Mouse (Mus musculus) G1E (cell line): ENCODE data around the gene Wdr26. TPM values are rescaled to one million over a fixed set of nuclear protein-coding genes. Genes with fewer than 3 reads are reported as not detected.

Experiments used
- ATAC-seq: 2 replicates; pipeline ENCODE4 v1.8.0; 2016; ENCODE audit warnings: mild to moderate bottlenecking; ENCODE audit not compliant: insufficient number of reproducible peaks, poor library complexity, low FRiP score, severe bottlenecking; ENCODE audit errors: extremely low read depth
- DNase-seq: peaks from one replicate; pipeline ENCODE4 v3.0.0; 2012; ENCODE audit warnings: low spot score
- H3K27me3 ChIP-seq: 2 replicates; pipeline ENCODE4 v1.6.1; 2012; ENCODE audit warnings: mild to moderate bottlenecking, low read length, inconsistent platforms; ENCODE audit not compliant: insufficient read depth
- H3K36me3 ChIP-seq: replicated peaks from 2 replicates; pipeline ENCODE3; 2012; ENCODE audit warnings: mild to moderate bottlenecking, inconsistent platforms
- H3K4me1 ChIP-seq: 2 replicates; pipeline ENCODE4 v1.6.1; 2012; ENCODE audit warnings: low read depth, low read length, inconsistent platforms, mixed read lengths; ENCODE audit not compliant: insufficient read depth
- H3K4me3 ChIP-seq: 2 replicates; pipeline ENCODE4 v1.5.1; 2012; ENCODE audit warnings: low read depth, mild to moderate bottlenecking, inconsistent platforms, low read length, moderate library complexity, mixed read lengths
- H3K9me3 ChIP-seq: replicated peaks from 2 replicates; pipeline ENCODE4 v1.6.1; 2012; ENCODE audit warnings: inconsistent platforms
- CTCF ChIP-seq: IDR thresholded peaks from 2 replicates; pipeline ENCODE4 v1.5.1; 2012; ENCODE audit warnings: low read depth, low read length, inconsistent platforms, mixed read lengths
- GATA1 ChIP-seq: IDR thresholded peaks from 2 replicates; pipeline ENCODE4 v1.6.1; 2012; ENCODE audit warnings: borderline replicate concordance, low read length, inconsistent platforms, mixed read lengths
- GATA2 ChIP-seq: IDR thresholded peaks from 2 replicates; pipeline ENCODE4 v1.6.1; 2012; ENCODE audit warnings: low read depth, low read length, inconsistent platforms, borderline replicate concordance
- POLR2AphosphoS5 ChIP-seq: IDR thresholded peaks from 2 replicates; pipeline ENCODE4 v1.6.1; 2012; ENCODE audit warnings: low read depth, low read length, inconsistent platforms; ENCODE audit not compliant: insufficient replicate concordance
- TAL1 ChIP-seq: conservative IDR thresholded peaks from 2 replicates; pipeline ENCODE4 v1.6.1; 2012; ENCODE audit warnings: low read depth, low read length, inconsistent platforms, mixed read lengths
- polyA plus RNA-seq: library from polyadenylated mRNA; stranded (reverse); fragments of >175 nt; gene quantifications from 2 replicates; pipeline ENCODE4 v1.2.3, GENCODE M21; 2012
- total RNA-seq, 2 experiments: library from RNA; stranded (forward) in 1 of 2; stranded (reverse) in 1 of 2; fragments of 200-1000 nt in 1 of 2; fragments of >200 nt in 1 of 2; fragmentation: Nextera tagmentation in 1 of 2; gene quantifications; 2 replicates each; pipeline ENCODE4 v1.2.3; 2014 to 2017

Wdr26 gene
- total and polyA plus RNA-seq, 3 experiments = 28.1 to 297 (median 101) TPM

DNA sequence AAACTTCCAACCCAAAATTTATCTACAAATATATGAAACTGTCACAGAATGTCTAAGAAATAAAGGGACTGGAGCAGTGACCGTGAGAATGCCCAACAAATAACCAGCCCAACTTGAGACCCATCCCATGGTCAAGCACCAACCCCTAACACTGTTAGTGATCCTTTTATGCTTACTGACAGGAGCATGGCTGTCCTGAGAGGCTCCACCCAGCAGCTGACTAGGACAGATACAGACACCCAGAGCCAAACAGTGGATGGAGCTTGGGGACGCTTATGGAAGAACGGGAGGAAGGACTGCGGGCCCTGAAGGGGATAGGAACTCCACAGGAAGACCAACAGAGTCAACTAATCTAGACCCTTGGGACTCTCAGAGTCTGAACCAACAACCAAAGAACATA is 22.9 kb downstream of the Wdr26 start:
- Histone ChIP-seq H3K27me3 (no peaks in the 10 kb centered on the region), H3K36me3 (peaks cover 88% of the 10 kb centered on the region), H3K9me3 (no peaks in the 10 kb centered on the region), H3K4me1 (0 out of 2 replicates have a peak, but pooled peaks cover 4% of the 10 kb centered on the region), H3K4me3 (no peak overlapping the region)
- DNase-seq (no peak), ATAC-seq (no peak)
- TF ChIP-seq POLR2AphosphoS5 = no peak
- TF ChIP-seq CTCF = no peak
- TF ChIP-seq TAL1 = no peak
- no peak for TF ChIP-seq GATA2
- no peak for TF ChIP-seq GATA1

DNA sequence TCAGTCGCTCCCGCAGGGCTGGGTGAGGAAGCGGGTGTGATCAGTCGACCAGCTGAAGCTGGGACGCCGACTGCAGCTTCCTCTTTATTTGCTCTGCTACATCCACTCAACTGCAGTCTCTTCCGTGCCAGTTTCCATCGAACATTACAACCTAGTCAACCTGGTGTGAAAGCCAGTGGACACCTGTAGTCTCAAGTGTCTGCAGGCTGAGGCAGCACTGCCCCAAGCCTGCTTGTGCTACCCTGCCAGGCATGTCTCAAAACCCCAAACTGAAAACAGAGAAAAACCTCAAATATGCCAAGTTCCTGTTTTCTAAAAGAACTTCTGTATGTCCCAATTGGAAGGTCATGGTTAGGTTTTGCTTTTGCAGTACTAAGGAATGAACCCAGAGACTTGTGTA is 41.6 kb downstream of the Wdr26 start:
- ATAC-seq = peak; percentile 78
- H3K4me3 ChIP-seq = peak overlapping the region; percentile 50; the same call in 1 of the 2 replicates
- DNase-seq = peak; percentile 29

DNA sequence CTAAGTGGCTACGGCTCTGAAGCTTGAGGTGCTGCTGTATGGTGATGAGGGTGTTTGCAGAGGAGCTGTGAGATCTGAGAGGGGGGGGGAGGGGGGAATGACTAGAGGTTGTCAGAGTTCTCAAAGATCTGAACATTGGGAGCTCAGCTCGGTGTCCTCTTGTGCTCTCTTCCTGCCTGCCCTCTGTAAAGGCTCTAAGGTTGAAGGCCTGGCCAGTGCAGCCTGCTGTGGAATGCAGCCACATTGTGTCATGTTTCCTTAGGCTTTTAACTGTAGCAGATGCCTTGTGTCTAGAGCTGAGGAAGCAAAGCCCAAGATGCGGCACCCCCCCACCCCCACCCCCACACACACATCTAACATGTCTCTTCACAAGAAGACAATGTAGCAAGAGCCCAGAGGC is 43.4 kb downstream of the Wdr26 start:
- no peak overlapping the region for H3K4me3 ChIP-seq
- DNase-seq (no peak), ATAC-seq (no peak)
- H3K27me3 ChIP-seq = no peaks in the 10 kb centered on the region
- no peak for TF ChIP-seq GATA2
- TF ChIP-seq GATA1 = no peak
- no peak for TF ChIP-seq CTCF
- no peak for TF ChIP-seq POLR2AphosphoS5
- TF ChIP-seq TAL1 = no peak
- H3K9me3 ChIP-seq = no peaks in the 10 kb centered on the region
- H3K4me1 ChIP-seq = peaks cover 13% of the 10 kb centered on the region
- peaks cover 80% of the 10 kb centered on the region for H3K36me3 ChIP-seq

More for the DNA sequence above, 41.6 kb downstream of the Wdr26 start:
- no peaks in the 10 kb centered on the region for H3K27me3 ChIP-seq
- H3K4me1 ChIP-seq = peaks cover 13% of the 10 kb centered on the region
- H3K9me3 ChIP-seq = no peaks in the 10 kb centered on the region
- peaks cover 79% of the 10 kb centered on the region for H3K36me3 ChIP-seq
- no peak for TF ChIP-seq TAL1

DNA sequence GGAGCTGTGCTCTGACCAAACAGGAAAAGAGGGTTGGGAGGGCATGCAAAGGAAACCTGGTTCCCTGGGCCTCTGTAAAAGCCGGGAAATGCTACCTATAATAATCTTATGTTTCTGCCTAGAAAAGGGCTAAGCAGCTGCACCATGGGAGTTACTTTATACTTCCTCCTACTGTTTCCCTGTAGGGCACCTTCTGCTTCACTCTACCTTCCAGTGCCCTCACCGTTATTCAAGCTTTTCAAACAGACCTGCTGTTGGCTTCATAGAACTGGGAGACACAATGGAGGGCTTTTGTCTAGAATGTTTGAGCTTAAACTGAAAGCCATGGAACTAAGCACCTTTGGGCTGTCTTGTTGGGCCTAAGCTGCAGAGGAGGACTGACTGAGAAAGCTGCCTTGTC is 44.0 kb downstream of the Wdr26 start:
- Histone ChIP-seq H3K27me3 (no peaks in the 10 kb centered on the region), H3K36me3 (peaks cover 82% of the 10 kb centered on the region), H3K4me1 (peaks cover 13% of the 10 kb centered on the region), H3K9me3 (no peaks in the 10 kb centered on the region), H3K4me3 (no peak overlapping the region)
- no peak for ATAC-seq
- DNase-seq = no peak
- TF ChIP-seq CTCF (no peak), GATA2 (no peak), GATA1 (no peak), TAL1 (no peak)

DNA sequence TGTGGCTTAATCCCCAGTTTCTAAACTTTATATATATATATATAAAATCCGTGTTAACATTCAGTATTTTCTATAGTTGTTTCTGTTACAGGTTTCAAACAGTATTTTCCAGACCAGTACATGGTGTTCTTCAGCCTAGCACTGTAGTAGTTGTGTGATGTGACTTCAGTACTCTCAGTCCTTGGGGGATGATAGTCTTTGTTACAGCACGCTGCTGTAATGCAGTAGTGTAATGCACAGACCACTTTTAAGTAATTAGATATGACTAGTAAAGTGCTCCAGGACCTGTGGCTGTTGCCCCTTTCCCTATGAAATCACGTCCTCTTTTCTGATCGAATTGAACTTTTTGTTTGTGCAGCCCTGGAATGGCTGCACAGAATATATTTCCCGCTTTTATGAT is 60.3 kb downstream of the Wdr26 start:
- no peak for ATAC-seq
- DNase-seq = no peak
- Histone ChIP-seq H3K36me3 (peaks cover 36% of the 10 kb centered on the region), H3K4me3 (peak overlapping the region; percentile 88), H3K4me1 (peaks cover 43% of the 10 kb centered on the region), H3K9me3 (no peaks in the 10 kb centered on the region), H3K27me3 (no peaks in the 10 kb centered on the region)
- TF ChIP-seq CTCF (no peak), TAL1 (no peak), GATA2 (no peak), POLR2AphosphoS5 (no peak), GATA1 (no peak)

DNA sequence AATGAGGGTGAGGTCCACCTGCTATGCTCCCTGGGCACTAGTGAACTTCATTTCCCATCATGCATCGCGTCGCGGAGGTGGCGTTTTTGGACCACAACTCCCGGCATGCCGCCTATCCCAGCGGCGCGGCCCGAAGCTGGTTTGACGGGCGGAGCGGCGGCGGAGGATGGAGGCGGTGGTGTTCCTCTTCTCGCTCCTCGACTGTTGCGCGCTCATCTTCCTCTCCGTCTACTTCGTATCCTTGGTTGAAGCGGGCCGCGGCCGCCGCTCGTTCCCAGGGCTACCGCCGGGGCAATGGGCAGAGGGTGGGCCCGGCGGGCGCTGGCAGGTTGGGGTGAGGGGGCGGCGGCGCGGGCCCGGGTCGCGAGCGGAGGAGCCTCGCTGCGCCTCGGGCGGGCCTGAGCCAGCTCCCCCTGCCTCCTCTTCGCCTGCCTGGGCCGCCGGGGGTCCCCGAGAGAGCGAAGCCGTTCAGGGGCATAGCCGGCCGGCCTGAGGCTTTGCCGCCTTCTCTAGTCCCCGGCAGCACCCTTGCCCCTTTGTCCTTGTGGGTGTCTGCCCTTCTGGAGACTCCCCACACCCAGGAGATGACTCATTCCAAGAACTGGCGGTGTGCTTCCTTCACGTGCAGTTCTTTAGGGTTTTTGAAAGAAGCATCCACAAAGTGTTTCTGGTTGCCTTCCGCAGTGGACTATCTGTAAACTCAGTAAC is 60.8 kb downstream of the Wdr26 start:
- no peak for TF ChIP-seq GATA1
- no peak for TF ChIP-seq POLR2AphosphoS5
- TF ChIP-seq TAL1 = no peak
- TF ChIP-seq GATA2 = no peak
- TF ChIP-seq CTCF = no peak
- ATAC-seq (peak; percentile 75), DNase-seq (peak; percentile 74)
- no peaks in the 10 kb centered on the region for H3K9me3 ChIP-seq
- peaks cover 47% of the 10 kb centered on the region for H3K4me1 ChIP-seq
- no peaks in the 10 kb centered on the region for H3K27me3 ChIP-seq
- peaks cover 34% of the 10 kb centered on the region for H3K36me3 ChIP-seq
- peak overlapping the region; percentile 88 for H3K4me3 ChIP-seq

DNA sequence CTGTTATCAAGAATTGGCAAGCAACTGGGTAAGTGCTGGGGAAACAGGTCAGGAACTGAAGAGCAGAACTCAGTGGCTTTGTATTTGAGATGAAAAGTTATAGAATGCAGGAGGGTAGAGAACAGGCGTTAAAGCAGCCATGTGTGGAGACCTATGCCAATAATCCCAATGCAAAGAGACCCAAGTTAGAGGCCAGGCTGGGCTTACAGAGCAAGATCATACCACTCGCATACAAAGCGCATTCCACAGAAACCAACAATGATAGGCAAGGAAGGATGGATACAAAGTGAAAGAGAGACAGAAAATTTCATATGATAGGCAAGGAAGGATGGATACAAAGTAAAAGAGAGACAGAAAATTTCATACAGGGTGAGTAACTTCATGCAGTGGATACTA is 61.4 kb downstream of the Wdr26 start:
- H3K4me1 ChIP-seq = peaks cover 50% of the 10 kb centered on the region
- peaks cover 29% of the 10 kb centered on the region for H3K36me3 ChIP-seq
- H3K9me3 ChIP-seq = no peaks in the 10 kb centered on the region
- peak overlapping the region; percentile 88 for H3K4me3 ChIP-seq
- DNase-seq = no peak
- ATAC-seq = no peak
- no peak for TF ChIP-seq GATA1
- TF ChIP-seq GATA2 = no peak
- no peak for TF ChIP-seq CTCF
- no peak for TF ChIP-seq POLR2AphosphoS5
- no peak for TF ChIP-seq TAL1
- H3K27me3 ChIP-seq = no peaks in the 10 kb centered on the region
